Mouse (Mus musculus) cerebellum, postnatal 4 days (tissue): ENCODE results near the gene Ank3.

Experiments
- DNase-seq, 2 experiments: peaks; one replicate each; pipeline ENCODE4 v3.0.0; 2022; ENCODE audit warnings: low spot score in 2 of 2, mixed read lengths in 1 of 2

The Ank3 gene

GRCm38 (mm10) chr10:69405431-69405830 is 6.9 kb downstream of the Ank3 start:
- no peak for DNase-seq

GRCm38 (mm10) chr10:69414888-69415287 is 16.3 kb downstream of the Ank3 start:
- DNase-seq, result no peak

- DNase-seq, result no peak
Measured at GRCm38 (mm10) chr10:69418716-69419115, 20.1 kb downstream of the Ank3 start.

- no peak for DNase-seq
Measured at GRCm38 (mm10) chr10:69420306-69420705, 21.7 kb downstream of the Ank3 start.

- no peak for DNase-seq
Measured at GRCm38 (mm10) chr10:69424051-69424450, 25.5 kb downstream of the Ank3 start.

GRCm38 (mm10) chr10:69430138-69430537 is 31.6 kb downstream of the Ank3 start:
- DNase-seq, result no peak

- no peak for DNase-seq
Measured at GRCm38 (mm10) chr10:69431101-69431500, 32.5 kb downstream of the Ank3 start.

- no peak for DNase-seq
Measured at GRCm38 (mm10) chr10:69435213-69435612, 36.6 kb downstream of the Ank3 start.

- DNase-seq, result no peak
Measured at GRCm38 (mm10) chr10:69439449-69439848, 40.9 kb downstream of the Ank3 start.

- DNase-seq, result no peak
Measured at GRCm38 (mm10) chr10:69444546-69444945, 46.0 kb downstream of the Ank3 start.

- DNase-seq, result no peak
Measured at GRCm38 (mm10) chr10:69445951-69446350, 47.4 kb downstream of the Ank3 start.

- no peak for DNase-seq
Measured at GRCm38 (mm10) chr10:69446566-69446965, 48.0 kb downstream of the Ank3 start.

GRCm38 (mm10) chr10:69447308-69447707 is 48.7 kb downstream of the Ank3 start:
- no peak for DNase-seq

GRCm38 (mm10) chr10:69448174-69448573 is 49.6 kb downstream of the Ank3 start:
- no peak for DNase-seq

- DNase-seq, result no peak
Measured at GRCm38 (mm10) chr10:69451006-69451405, 52.4 kb downstream of the Ank3 start.

GRCm38 (mm10) chr10:69452180-69452977 is 53.8 kb downstream of the Ank3 start:
- peak; percentile 39 to 70 for DNase-seq

- DNase-seq, result no peak
Measured at GRCm38 (mm10) chr10:69453531-69453930, 55.0 kb downstream of the Ank3 start.

GRCm38 (mm10) chr10:69454480-69454879 is 55.9 kb downstream of the Ank3 start:
- DNase-seq, result no peak

GRCm38 (mm10) chr10:69464826-69465225 is 66.3 kb downstream of the Ank3 start:
- no peak for DNase-seq

GRCm38 (mm10) chr10:69465558-69466200 is 67.1 kb downstream of the Ank3 start:
- DNase-seq, result peak in 1 of 2 experiments; percentile 36

GRCm38 (mm10) chr10:69466201-69466585 is 67.6 kb downstream of the Ank3 start:
- DNase-seq, result no peak

GRCm38 (mm10) chr10:69466586-69466985 is 68.0 kb downstream of the Ank3 start:
- no peak for DNase-seq

GRCm38 (mm10) chr10:69467182-69467581 is 68.6 kb downstream of the Ank3 start:
- no peak for DNase-seq
